Mouse (Mus musculus): ENCODE measurements around the gene Polg2.

Polg2 gene

DNA sequence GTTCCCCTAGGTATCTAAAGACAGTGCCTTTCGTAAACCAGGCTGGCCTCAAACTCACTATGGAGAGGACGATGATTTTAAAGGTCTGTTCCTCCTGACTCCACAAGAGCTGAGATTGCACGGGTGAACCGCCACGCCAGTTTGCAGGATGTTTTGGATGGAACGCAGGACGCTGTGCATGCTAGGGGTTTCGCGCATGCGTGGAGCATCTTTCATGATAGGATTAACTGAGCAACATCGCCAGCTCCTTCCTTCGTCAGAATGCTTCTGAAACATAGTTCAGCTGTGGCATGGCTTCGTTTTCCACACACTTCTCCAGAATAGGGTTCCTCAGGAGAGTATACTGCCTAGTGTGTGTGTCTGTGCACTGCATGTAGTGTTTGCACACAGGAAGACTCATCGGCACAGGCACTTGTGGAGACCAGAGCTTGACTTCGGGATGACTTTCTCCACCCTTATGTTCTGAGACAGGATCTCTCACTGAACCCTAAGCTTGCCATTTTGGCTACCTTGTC lies 55.7 kb downstream of the Polg2 start:
- DNase-seq, result peak; percentile 38

DNA sequence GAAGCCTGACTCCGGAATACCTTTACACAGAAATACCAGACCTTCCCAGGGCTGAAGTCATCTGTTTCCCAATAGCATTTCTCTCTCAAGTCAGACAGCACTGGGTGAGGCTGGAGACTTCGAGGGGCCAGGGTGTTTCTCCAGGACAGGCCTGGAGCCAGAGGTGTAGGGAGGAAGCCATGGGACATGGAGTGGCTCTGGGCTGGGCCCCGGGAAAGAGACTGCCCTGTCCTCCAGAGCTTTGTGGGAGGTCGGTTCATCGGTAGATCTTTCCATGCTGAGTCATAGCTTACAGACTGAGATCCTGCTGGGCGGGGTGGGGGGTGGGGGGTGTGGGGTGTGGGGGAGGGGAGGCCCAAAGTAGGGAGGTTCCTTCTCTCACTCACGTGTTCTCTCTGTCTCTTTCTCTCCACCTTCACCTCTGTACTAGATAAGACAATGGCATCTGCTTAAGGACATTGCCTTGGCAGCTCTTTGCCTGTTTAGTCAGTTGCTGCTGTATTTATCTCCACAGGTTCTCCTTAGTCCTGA lies 56.4 kb downstream of the Polg2 start:
- peak; percentile 54 for DNase-seq

DNA sequence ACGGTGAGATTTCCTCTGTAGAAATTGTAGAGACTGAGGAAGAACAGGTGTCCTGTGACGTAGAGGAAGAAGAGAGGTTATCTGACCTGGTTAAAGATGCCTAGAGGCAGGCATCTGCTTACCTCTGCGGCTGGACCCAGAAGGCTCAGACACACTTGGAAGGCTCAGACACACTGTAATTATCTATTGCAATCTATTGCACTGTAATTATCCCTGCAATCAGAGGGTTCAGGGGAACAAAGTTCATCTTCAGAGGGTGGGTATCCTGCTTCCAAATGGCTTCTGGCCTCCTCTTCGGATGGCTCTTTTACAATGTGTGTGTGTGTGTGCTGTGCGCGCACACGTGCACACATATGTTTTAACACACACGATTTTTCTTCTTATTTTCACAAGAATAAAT lies 59.0 kb downstream of the Polg2 start:
- DNase-seq, result no peak
